Mouse (Mus musculus): Measurements from ENCODE around the gene Duox1. TPM values are rescaled to one million over a fixed set of nuclear protein-coding genes. Genes with fewer than 3 reads are reported as not detected.

The Duox1 gene
- 0.13 and 0.15 TPM in 2 replicates for polyA plus RNA-seq (2015; fragmentation: Nextera tagmentation; extraction: Ambion mirVana)

GRCm38 (mm10) chr2:122315372-122315771, at the start of gene Duox1:
Gene Duox1, plus strand, starts transcription at chr2:122315672.
- H3K9ac ChIP-seq (replicated peaks) = no peak within 1 kb of the TSS
- H3K9me3 ChIP-seq = no peaks in the 10 kb centered on the region
- peaks cover 21% of the 10 kb centered on the region for H3K4me1 ChIP-seq (replicated peaks)
- ATAC-seq = no peak
- no peak within 1 kb of the TSS for H3K27ac ChIP-seq
- 91% methylated on average over 7 of the region's 7 CpGs for WGBS
- no peaks in the 10 kb centered on the region for H3K36me3 ChIP-seq
- no peak within 1 kb of the TSS for H3K4me3 ChIP-seq (replicated peaks)
- H3K27me3 ChIP-seq = peaks cover 34% of the 10 kb centered on the region
- no peak within 1 kb of the TSS for H3K4me2 ChIP-seq (replicated peaks)

- Histone ChIP-seq H3K9me3 (no peaks in the 10 kb centered on the region), H3K9ac (replicated peaks) (no peak overlapping the region), H3K36me3 (no peaks in the 10 kb centered on the region), H3K4me2 (replicated peaks) (no peak overlapping the region), H3K27ac (no peak overlapping the region), H3K27me3 (no peaks in the 10 kb centered on the region), H3K4me3 (replicated peaks) (no peak overlapping the region), H3K4me1 (replicated peaks) (peaks cover 19% of the 10 kb centered on the region)
- 92% methylated on average over 7 of the region's 7 CpGs for WGBS
- ATAC-seq = no peak
These were observed 48.9 kb upstream of the Duox1 start for GRCm38 (mm10) chr2:122266407-122267193.

DNA sequence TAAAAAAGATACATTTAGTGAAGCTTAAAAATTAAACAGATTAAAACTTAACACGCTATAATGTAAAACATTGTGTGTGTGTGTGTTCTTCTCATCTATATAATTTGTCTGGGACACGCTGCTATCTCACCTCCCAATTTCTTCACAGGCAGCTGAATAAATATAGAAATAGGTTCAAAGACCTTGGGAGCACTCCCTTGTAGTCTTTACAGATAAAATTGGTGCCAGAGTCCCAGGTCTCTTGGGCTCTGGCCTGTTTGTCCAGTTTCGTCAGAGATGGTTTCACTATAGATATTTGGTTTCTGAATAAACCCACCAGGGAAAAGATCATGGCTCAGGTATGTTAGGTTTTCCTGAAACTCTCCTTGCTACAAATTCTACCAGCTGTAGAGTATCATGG, 36.7 kb upstream of the Duox1 start:
- ATAC-seq = no peak
- H3K9ac ChIP-seq (replicated peaks) = no peak overlapping the region
- WGBS = 88% methylated on average over 3 of the region's 3 CpGs

DNA sequence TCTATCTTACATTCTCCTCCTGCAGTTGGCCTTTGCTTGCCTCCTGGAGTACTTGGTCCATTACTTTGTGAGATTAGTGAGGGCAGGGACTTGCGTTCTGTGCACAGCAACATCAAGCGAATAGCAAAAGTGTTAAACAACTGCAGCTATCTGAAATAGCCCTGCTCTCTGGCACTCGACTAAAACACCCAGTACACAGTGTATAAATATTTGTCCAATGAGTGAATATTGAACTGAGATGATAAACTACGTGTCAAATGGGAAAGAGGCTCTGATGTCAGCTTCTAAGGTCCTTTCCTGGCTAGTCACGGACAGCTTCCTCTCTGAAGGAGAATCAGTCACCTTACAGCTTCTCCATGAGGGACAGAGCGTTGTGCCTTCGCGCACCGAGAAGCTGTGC, 31.4 kb upstream of the Duox1 start:
- Histone ChIP-seq H3K4me1 (replicated peaks) (no peaks in the 10 kb centered on the region), H3K27ac (no peak overlapping the region), H3K4me2 (replicated peaks) (no peak overlapping the region), H3K36me3 (no peaks in the 10 kb centered on the region), H3K9me3 (no peaks in the 10 kb centered on the region), H3K9ac (replicated peaks) (no peak overlapping the region), H3K4me3 (replicated peaks) (no peak overlapping the region), H3K27me3 (no peaks in the 10 kb centered on the region)
- WGBS = 90% methylated on average over 9 of the region's 9 CpGs
- ATAC-seq = no peak

More for the DNA sequence above, 36.7 kb upstream of the Duox1 start:
- H3K4me1 ChIP-seq (replicated peaks) = no peaks in the 10 kb centered on the region
- H3K27ac ChIP-seq = no peak overlapping the region
- H3K27me3 ChIP-seq = no peaks in the 10 kb centered on the region
- no peaks in the 10 kb centered on the region for H3K36me3 ChIP-seq
- no peak overlapping the region for H3K4me3 ChIP-seq (replicated peaks)
- no peaks in the 10 kb centered on the region for H3K9me3 ChIP-seq
- no peak overlapping the region for H3K4me2 ChIP-seq (replicated peaks)

DNA sequence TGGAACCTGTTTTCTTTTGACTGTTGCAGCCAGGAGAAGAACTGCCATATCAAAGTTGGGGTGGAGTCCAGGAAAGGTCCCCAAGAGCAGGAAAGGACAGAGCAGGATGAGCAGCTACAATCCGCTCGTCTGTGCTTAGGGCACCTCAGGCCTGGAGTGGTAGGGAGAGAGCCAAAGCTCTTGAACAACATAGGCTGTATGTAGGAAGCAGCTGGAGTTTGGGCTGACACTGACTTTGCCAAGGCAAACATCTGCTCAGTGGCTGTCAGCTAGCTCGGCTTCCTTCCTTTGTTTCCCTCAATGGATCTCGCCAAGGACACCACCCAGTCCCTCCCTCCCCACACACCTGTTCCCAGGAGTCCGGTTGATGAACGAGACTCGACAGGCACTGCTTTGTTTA, 29.3 kb upstream of the Duox1 start:
- Histone ChIP-seq H3K36me3 (no peaks in the 10 kb centered on the region), H3K4me1 (replicated peaks) (no peaks in the 10 kb centered on the region), H3K4me2 (replicated peaks) (no peak overlapping the region), H3K27ac (no peak overlapping the region), H3K4me3 (replicated peaks) (no peak overlapping the region), H3K9me3 (no peaks in the 10 kb centered on the region), H3K9ac (replicated peaks) (no peak overlapping the region), H3K27me3 (no peaks in the 10 kb centered on the region)
- 70% methylated on average over 7 of the region's 7 CpGs for WGBS
- ATAC-seq = no peak

DNA sequence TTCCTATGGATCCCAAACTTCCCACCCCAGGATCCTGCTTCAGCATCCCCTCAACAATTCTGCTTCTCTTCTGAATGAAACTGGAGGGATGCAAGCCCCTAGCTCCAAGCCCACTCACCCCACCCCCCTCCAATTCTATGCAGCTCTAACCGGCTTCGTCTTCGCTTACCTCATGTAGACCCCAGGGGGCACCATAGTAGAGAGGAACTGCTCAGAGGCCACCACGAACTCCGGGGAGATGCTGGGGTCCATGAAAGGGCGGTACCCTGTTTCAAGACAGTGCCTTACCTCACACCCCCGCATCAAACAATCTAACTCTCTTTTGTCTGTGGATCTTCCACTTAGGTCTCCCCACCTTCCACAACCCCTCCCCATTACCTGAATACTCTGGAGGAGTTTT, 20.6 kb upstream of the Duox1 start:
- Histone ChIP-seq H3K9me3 (no peaks in the 10 kb centered on the region), H3K27ac (no peak overlapping the region), H3K36me3 (no peaks in the 10 kb centered on the region), H3K27me3 (peaks cover 67% of the 10 kb centered on the region), H3K4me1 (replicated peaks) (peaks cover 24% of the 10 kb centered on the region), H3K4me3 (replicated peaks) (no peak overlapping the region), H3K9ac (replicated peaks) (no peak overlapping the region), H3K4me2 (replicated peaks) (no peak overlapping the region)
- WGBS = 4% methylated on average over 7 of the region's 7 CpGs
- ATAC-seq = no peak

- no peaks in the 10 kb centered on the region for H3K9me3 ChIP-seq
- 0 out of 2 replicates have a peak, but pooled peaks have one; percentile 28 for ATAC-seq
- no peaks in the 10 kb centered on the region for H3K36me3 ChIP-seq
- peak overlapping the region; percentile 31 for H3K4me3 ChIP-seq (replicated peaks)
- WGBS = under 1% methylated on average over 35 of the region's 35 CpGs
- H3K9ac ChIP-seq (replicated peaks) = peak overlapping the region; percentile 36; the same call in 1 of the 2 replicates
- peaks cover 93% of the 10 kb centered on the region for H3K27me3 ChIP-seq
- H3K27ac ChIP-seq = no peak overlapping the region
- H3K4me2 ChIP-seq (replicated peaks) = peak overlapping the region; percentile 48
- H3K4me1 ChIP-seq (replicated peaks) = peaks cover 43% of the 10 kb centered on the region
These were observed 18.0 kb upstream of the Duox1 start for GRCm38 (mm10) chr2:122297271-122298095.

DNA sequence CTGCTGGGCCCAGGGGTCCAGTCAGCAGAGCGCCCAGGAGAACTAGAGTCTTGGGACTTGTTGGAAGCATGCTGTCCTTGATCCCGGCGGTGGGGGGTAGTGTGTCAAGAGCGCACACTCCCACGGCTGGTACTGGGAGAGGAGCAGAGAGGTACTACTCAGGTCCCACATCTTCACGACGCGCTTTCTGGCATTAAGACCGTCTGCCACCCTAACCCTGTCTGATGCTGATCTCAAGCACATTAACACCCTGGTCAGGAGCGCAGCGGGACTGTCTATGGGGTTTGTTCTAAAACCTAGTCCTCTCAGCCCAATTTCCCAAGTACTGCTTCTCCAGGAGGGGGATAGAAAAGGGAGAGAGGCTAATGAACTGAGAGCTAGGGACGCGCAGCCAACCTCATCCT, 17.4 kb upstream of the Duox1 start, which contains the start of gene Duox2:
Gene Duox2 (minus strand): TSS at position 354 of the 404 bp plus-strand sequence.
- peak within 1 kb of the TSS; percentile 31 for H3K4me3 ChIP-seq (replicated peaks)
- H3K9ac ChIP-seq (replicated peaks) = peak within 1 kb of the TSS; percentile 36; the same call in 1 of the 2 replicates
- no peaks in the 10 kb centered on the region for H3K36me3 ChIP-seq

GRCm38 (mm10) chr2:122298596-122299490, 16.6 kb upstream of the Duox1 start, which contains the start of gene Duoxa2:
Gene Duoxa2, plus strand, starts transcription at chr2:122298900.
- Histone ChIP-seq H3K27ac (no peak within 1 kb of the TSS), H3K27me3 (peaks cover 99% of the 10 kb centered on the region), H3K4me3 (replicated peaks) (peak within 1 kb of the TSS; percentile 31), H3K4me2 (replicated peaks) (peak within 1 kb of the TSS; percentile 48), H3K4me1 (replicated peaks) (peaks cover 43% of the 10 kb centered on the region), H3K9me3 (no peaks in the 10 kb centered on the region), H3K9ac (replicated peaks) (no peak within 1 kb of the TSS; the same call in 1 of the 2 replicates), H3K36me3 (no peaks in the 10 kb centered on the region)
- WGBS = under 1% methylated on average over 43 of the region's 43 CpGs
- ATAC-seq = no peak

More for the DNA sequence above, 17.4 kb upstream of the Duox1 start, which contains the start of gene Duox2:
- WGBS = 2% methylated on average over 13 of the region's 13 CpGs
- H3K27me3 ChIP-seq = peaks cover 99% of the 10 kb centered on the region
- ATAC-seq = no peak
- H3K4me2 ChIP-seq (replicated peaks) = peak within 1 kb of the TSS; percentile 48
- no peaks in the 10 kb centered on the region for H3K9me3 ChIP-seq
- H3K27ac ChIP-seq = no peak within 1 kb of the TSS
- peaks cover 43% of the 10 kb centered on the region for H3K4me1 ChIP-seq (replicated peaks)

- no peaks in the 10 kb centered on the region for H3K36me3 ChIP-seq
- H3K4me1 ChIP-seq (replicated peaks) = peaks cover 43% of the 10 kb centered on the region
- no peak overlapping the region for H3K27ac ChIP-seq
- no peak for ATAC-seq
- H3K9me3 ChIP-seq = no peaks in the 10 kb centered on the region
- H3K9ac ChIP-seq (replicated peaks) = no peak overlapping the region
- no peak overlapping the region for H3K4me2 ChIP-seq (replicated peaks)
- 7% methylated on average over 14 of the region's 14 CpGs for WGBS
- peaks cover 99% of the 10 kb centered on the region for H3K27me3 ChIP-seq
- H3K4me3 ChIP-seq (replicated peaks) = no peak overlapping the region
These were observed 15.4 kb upstream of the Duox1 start for GRCm38 (mm10) chr2:122299911-122300655.

GRCm38 (mm10) chr2:122300656-122301020, 14.8 kb upstream of the Duox1 start:
- H3K27me3 ChIP-seq = peaks cover 99% of the 10 kb centered on the region
- WGBS = 5% methylated on average over 14 of the region's 14 CpGs
- no peak; the same call in 1 of the 2 replicates for ATAC-seq

More at GRCm38 (mm10) chr2:122300656-122301020, 14.8 kb upstream of the Duox1 start:
- Histone ChIP-seq H3K36me3 (no peaks in the 10 kb centered on the region), H3K9me3 (no peaks in the 10 kb centered on the region), H3K27ac (no peak overlapping the region), H3K4me1 (replicated peaks) (peaks cover 43% of the 10 kb centered on the region), H3K9ac (replicated peaks) (no peak overlapping the region), H3K4me2 (replicated peaks) (peak overlapping the region; percentile 82), H3K4me3 (replicated peaks) (peak overlapping the region; percentile 44; the same call in 1 of the 2 replicates)

All from midbrain, embryonic 13.5 days (tissue).